Mouse (Mus musculus) limb, embryonic 11.5 days (tissue): ENCODE measurements at regions not wholly inside any gene's neighbourhood (a gene's known extent, or its start where the extent isn't known, plus 50 kb on each side); places are given as distances from the start of the nearest gene placed in this dataset.

Experiments used
- ATAC-seq: fragments of 200-750 bp; cut with Nextera tagmentation; 2 replicates; pipeline ENCODE4 v1.8.0; 2017; ENCODE audit warnings: low read depth; ENCODE audit not compliant: insufficient number of reproducible peaks, low FRiP score, low TSS enrichment
- DNase-seq: peaks from one replicate; pipeline ENCODE4 v3.0.0-alpha.2; 2015; ENCODE audit warnings: low spot score
- H3K27ac ChIP-seq: fragments of 300-500 bp; sonication (generic); replicated peaks from 2 replicates; pipeline ENCODE4 v1.5.1; 2014; ENCODE audit warnings: low read depth, mild to moderate bottlenecking, low read length
- H3K27me3 ChIP-seq: fragments of 300-500 bp; sonication (generic); 2 replicates; pipeline ENCODE4 v1.6.1; 2014; ENCODE audit warnings: mild to moderate bottlenecking, low read length, mixed read lengths; ENCODE audit not compliant: control insufficient read depth, insufficient read depth
- H3K36me3 ChIP-seq: fragments of 300-500 bp; sonication (generic); 2 replicates; pipeline ENCODE4 v1.6.1; 2014; ENCODE audit warnings: mild to moderate bottlenecking, low read length, moderate library complexity, mixed read lengths; ENCODE audit not compliant: control insufficient read depth, insufficient read depth
- H3K4me1 ChIP-seq: fragments of 300-500 bp; sonication (generic); 2 replicates; pipeline ENCODE4 v1.6.1; 2014; ENCODE audit warnings: low read length, mixed read lengths; ENCODE audit not compliant: control insufficient read depth, insufficient read depth
- H3K4me2 ChIP-seq: fragments of 300-500 bp; sonication (generic); 2 replicates; pipeline ENCODE4 v1.6.1; 2014; ENCODE audit warnings: low read depth, mild to moderate bottlenecking, moderate library complexity; ENCODE audit not compliant: severe bottlenecking
- H3K4me3 ChIP-seq: fragments of 300-500 bp; sonication (generic); 2 replicates; pipeline ENCODE4 v1.5.1; 2014; ENCODE audit warnings: low read depth, low read length
- H3K9ac ChIP-seq: fragments of 300-500 bp; sonication (generic); 2 replicates; pipeline ENCODE4 v1.6.1; 2014; ENCODE audit warnings: mild to moderate bottlenecking, low read length
- H3K9me3 ChIP-seq: fragments of 300-500 bp; sonication (generic); 2 replicates; pipeline ENCODE4 v1.6.1; 2016; ENCODE audit warnings: low read length; ENCODE audit not compliant: control insufficient read depth
- WGBS: fragments of 180-500 bp; shearing (Covaris S2); extraction: QIAGEN DNeasy Blood & Tissue Kit; methylation state at CpG from one replicate; pipeline ENCODE4 v1.1.7; 2014; 5-methylcytosine and 5-hydroxymethylcytosine counted together

- H3K36me3 ChIP-seq = no peaks in the 10 kb centered on the region
- H3K27me3 ChIP-seq = no peaks in the 10 kb centered on the region
- H3K4me1 ChIP-seq = no peaks in the 10 kb centered on the region
- no peak overlapping the region for H3K9ac ChIP-seq
- no peak overlapping the region for H3K27ac ChIP-seq
- no peaks in the 10 kb centered on the region for H3K9me3 ChIP-seq
- no peak for DNase-seq
- ATAC-seq = no peak
- no peak overlapping the region for H3K4me2 ChIP-seq
- WGBS = 72% methylated on average over 8 of the region's 8 CpGs
- no peak overlapping the region for H3K4me3 ChIP-seq
These were observed 464.1 kb downstream of the Gm9195 start for GRCm38 (mm10) chr14:72027362-72028020.

- Histone ChIP-seq H3K4me3 (no peak overlapping the region), H3K9me3 (no peaks in the 10 kb centered on the region), H3K27me3 (no peaks in the 10 kb centered on the region), H3K4me2 (no peak overlapping the region), H3K4me1 (no peaks in the 10 kb centered on the region), H3K27ac (no peak overlapping the region), H3K9ac (no peak overlapping the region), H3K36me3 (no peaks in the 10 kb centered on the region)
- ATAC-seq (no peak), DNase-seq (no peak)
- WGBS = 72% methylated on average over 2 of the region's 2 CpGs
These were observed 487.3 kb downstream of the Gm9195 start for GRCm38 (mm10) chr14:72004371-72004770.

DNA sequence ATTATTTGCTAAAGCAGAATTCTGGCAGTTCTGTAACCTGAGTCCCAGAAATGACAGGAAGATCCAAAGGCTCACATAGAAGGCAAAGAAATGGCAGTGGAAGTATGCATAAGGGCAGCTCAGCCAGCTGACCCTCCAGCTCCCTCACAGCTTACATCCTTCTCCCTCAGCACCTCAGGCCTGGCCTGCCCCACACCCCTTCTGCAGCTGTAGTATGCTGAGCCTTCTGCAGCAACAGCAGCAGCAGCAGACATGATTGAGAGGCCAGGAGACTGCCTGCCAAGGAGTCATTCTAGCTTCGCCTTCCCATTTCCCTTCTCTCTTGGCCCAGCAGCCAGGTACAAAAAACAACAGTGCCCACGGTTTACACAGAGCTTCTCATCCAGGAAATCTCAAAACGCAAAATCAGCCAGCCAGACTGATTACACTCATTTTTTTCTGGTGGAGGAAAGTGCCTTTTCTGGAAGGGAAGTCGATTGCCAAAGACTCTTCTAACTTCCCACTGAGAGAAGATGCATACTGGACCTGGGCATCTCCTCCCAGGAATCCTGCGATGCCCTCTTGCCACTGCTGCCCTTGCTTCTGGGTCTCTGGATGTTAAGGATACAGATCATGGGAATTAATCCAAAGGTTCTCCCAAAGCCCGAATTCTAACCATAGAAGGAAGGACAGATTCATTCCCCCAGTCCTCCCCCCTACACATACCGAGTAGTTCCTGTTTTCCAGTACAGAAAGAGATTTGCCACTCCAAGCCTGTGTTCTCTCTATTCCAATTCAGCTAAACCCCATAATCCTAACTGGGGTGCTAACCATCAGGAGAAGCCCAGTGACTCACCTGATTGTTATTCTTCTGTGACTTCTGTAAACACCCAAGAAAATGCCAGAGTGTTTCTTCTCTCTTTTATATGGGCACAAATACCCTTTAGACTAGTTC lies 489.2 kb downstream of the Gm9195 start:
- H3K4me2 ChIP-seq = no peak overlapping the region
- no peaks in the 10 kb centered on the region for H3K36me3 ChIP-seq
- DNase-seq (no peak), ATAC-seq (no peak)
- 66% methylated on average over 7 of the region's 7 CpGs for WGBS
- no peak overlapping the region for H3K9ac ChIP-seq
- H3K27ac ChIP-seq = no peak overlapping the region
- H3K9me3 ChIP-seq = no peaks in the 10 kb centered on the region
- no peaks in the 10 kb centered on the region for H3K4me1 ChIP-seq
- no peak overlapping the region for H3K4me3 ChIP-seq
- no peaks in the 10 kb centered on the region for H3K27me3 ChIP-seq

DNA sequence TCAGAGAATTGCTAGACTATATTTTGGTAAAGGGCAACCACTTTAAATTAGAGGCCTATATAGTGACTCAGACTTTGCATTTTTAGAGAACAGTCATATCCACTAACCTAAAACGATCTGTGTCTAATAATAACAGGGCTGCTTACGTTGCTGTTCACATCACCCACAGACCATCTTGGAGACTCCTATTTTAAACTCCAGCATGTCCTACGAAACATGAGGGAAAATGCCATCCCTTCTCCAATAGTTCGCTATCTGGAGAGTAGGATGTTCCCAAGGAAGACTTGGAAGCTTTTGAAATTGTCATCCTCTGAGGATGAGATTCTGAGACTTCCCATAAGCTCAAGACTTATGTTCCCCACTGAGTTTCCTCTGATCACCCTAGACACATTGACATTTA lies 518.6 kb downstream of the Gm9195 start:
- no peaks in the 10 kb centered on the region for H3K36me3 ChIP-seq
- DNase-seq = no peak
- WGBS = 82% methylated on average over 4 of the region's 4 CpGs
- no peaks in the 10 kb centered on the region for H3K27me3 ChIP-seq
- no peaks in the 10 kb centered on the region for H3K4me1 ChIP-seq
- H3K4me3 ChIP-seq = no peak overlapping the region
- ATAC-seq = no peak
- no peak overlapping the region for H3K27ac ChIP-seq
- no peak overlapping the region for H3K4me2 ChIP-seq
- H3K9ac ChIP-seq = no peak overlapping the region
- no peaks in the 10 kb centered on the region for H3K9me3 ChIP-seq

DNA sequence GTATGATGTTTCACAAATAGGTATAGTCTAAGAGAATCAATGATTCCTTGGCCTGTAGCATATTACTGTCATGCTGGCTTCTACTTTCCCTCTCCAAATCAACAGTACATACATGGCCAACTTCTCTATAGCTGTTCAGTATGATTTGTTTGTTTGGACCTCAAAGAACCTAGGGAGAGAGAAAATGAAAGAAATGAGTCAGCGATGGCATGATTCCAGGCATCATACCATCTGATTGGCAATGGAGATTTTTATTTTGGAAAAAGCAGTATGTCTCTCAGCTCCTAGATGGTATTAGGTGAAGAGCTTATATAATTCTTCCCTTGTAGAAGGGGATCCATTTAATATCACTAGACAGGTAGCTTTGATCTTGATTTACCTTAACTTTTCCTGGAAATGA lies 519.1 kb downstream of the Gm9195 start:
- no peak overlapping the region for H3K4me2 ChIP-seq
- no peaks in the 10 kb centered on the region for H3K27me3 ChIP-seq
- no peak overlapping the region for H3K27ac ChIP-seq
- no peaks in the 10 kb centered on the region for H3K4me1 ChIP-seq
- no peaks in the 10 kb centered on the region for H3K9me3 ChIP-seq
- H3K36me3 ChIP-seq = no peaks in the 10 kb centered on the region
- no peak overlapping the region for H3K4me3 ChIP-seq
- WGBS = 95% methylated on average over 1 of the region's 1 CpGs
- DNase-seq (no peak), ATAC-seq (no peak)
- H3K9ac ChIP-seq = no peak overlapping the region

DNA sequence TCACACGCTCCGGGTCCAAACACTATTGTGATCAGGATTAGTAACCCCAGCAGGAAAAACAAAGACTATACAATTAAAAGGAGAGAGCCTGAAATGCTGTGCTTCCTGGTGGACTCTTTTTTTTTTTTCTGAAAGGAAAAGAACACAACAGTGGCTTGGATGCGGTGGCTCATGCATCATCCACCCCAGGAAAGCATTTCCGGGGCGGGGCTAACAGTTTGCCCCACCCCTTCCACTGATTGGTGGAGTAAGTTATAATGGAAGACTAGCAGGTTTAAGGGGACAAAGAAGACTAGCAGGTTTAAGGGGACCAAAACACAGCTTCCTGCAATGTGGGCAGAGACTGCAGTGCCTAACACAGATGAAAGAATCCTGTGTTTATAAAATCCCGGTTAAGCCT lies 524.0 kb downstream of the Gm9195 start:
- H3K9ac ChIP-seq = no peak overlapping the region
- H3K4me2 ChIP-seq = no peak overlapping the region
- H3K4me1 ChIP-seq = no peaks in the 10 kb centered on the region
- H3K27ac ChIP-seq = no peak overlapping the region
- no peaks in the 10 kb centered on the region for H3K9me3 ChIP-seq
- 67% methylated on average over 6 of the region's 6 CpGs for WGBS
- no peak overlapping the region for H3K4me3 ChIP-seq
- no peak for DNase-seq
- no peaks in the 10 kb centered on the region for H3K36me3 ChIP-seq
- ATAC-seq = no peak
- no peaks in the 10 kb centered on the region for H3K27me3 ChIP-seq

- WGBS = 2% methylated on average over 4 of the region's 4 CpGs
- no peaks in the 10 kb centered on the region for H3K9me3 ChIP-seq
- H3K4me1 ChIP-seq = no peaks in the 10 kb centered on the region
- H3K9ac ChIP-seq = no peak overlapping the region
- H3K27me3 ChIP-seq = no peaks in the 10 kb centered on the region
- no peak for DNase-seq
- H3K4me3 ChIP-seq = no peak overlapping the region
- H3K36me3 ChIP-seq = no peaks in the 10 kb centered on the region
- no peak overlapping the region for H3K4me2 ChIP-seq
- no peak for ATAC-seq
- no peak overlapping the region for H3K27ac ChIP-seq
These were observed 528.1 kb downstream of the Gm9195 start for GRCm38 (mm10) chr14:71963389-71964169.

DNA sequence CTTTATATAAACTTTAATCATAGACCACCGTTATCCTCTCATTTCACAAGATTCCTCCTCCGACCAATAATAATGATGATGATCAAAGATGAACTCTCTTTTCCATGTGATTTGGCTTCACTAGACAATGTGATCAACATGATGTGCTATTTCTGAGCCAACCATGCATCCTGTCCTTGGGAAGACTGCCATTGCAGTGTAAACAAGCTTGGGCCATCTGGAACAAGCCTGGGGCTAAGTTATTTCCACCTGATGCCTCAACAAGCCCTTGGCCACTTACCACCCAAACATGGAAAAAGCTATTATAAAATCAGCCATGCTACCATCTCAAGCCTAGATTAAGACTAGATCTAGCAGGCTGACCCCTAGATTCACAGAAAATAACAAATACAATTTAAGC lies 542.9 kb downstream of the Gm9195 start:
- no peaks in the 10 kb centered on the region for H3K9me3 ChIP-seq
- no peak overlapping the region for H3K4me3 ChIP-seq
- DNase-seq (no peak), ATAC-seq (no peak)
- no peak overlapping the region for H3K4me2 ChIP-seq
- H3K4me1 ChIP-seq = no peaks in the 10 kb centered on the region
- whole genome bisulfite sequencing = 93% methylated on average over 2 of the region's 2 CpGs
- H3K9ac ChIP-seq = no peak overlapping the region
- H3K36me3 ChIP-seq = no peaks in the 10 kb centered on the region
- no peak overlapping the region for H3K27ac ChIP-seq
- H3K27me3 ChIP-seq = no peaks in the 10 kb centered on the region
